Mouse (Mus musculus) liver, embryonic 15.5 days (tissue): ENCODE data around the gene Abhd4. TPM values are rescaled to one million over a fixed set of nuclear protein-coding genes. Genes with fewer than 3 reads are reported as not detected.

Experiments
- ATAC-seq: fragments of 200-750 bp; cut with Nextera tagmentation; 2 replicates; pipeline ENCODE4 v1.8.0; 2017; ENCODE audit warnings: moderate number of reproducible peaks, mild to moderate bottlenecking, moderate library complexity; ENCODE audit not compliant: insufficient read depth
- H3K27ac ChIP-seq: fragments of 300-500 bp; sonication (generic); replicated peaks from 2 replicates; pipeline ENCODE4 v1.5.1; 2015; ENCODE audit warnings: mild to moderate bottlenecking, inconsistent platforms
- H3K27me3 ChIP-seq: fragments of 300-500 bp; sonication (generic); 2 replicates; pipeline ENCODE4 v1.6.1; 2015; ENCODE audit warnings: mild to moderate bottlenecking, inconsistent platforms
- H3K36me3 ChIP-seq: fragments of 300-500 bp; sonication (generic); replicated peaks from 2 replicates; pipeline ENCODE4 v1.6.1; 2015; ENCODE audit warnings: moderate library complexity, mild to moderate bottlenecking, inconsistent platforms
- H3K4me1 ChIP-seq: fragments of 300-500 bp; sonication (generic); replicated peaks from 2 replicates; pipeline ENCODE4 v1.6.1; 2015; ENCODE audit warnings: inconsistent platforms
- H3K4me2 ChIP-seq: fragments of 300-500 bp; sonication (generic); 2 replicates; pipeline ENCODE4 v1.6.1; 2015; ENCODE audit warnings: moderate library complexity, mild to moderate bottlenecking, inconsistent platforms
- H3K4me3 ChIP-seq: fragments of 300-500 bp; sonication (generic); replicated peaks from 2 replicates; pipeline ENCODE4 v1.5.1; 2015; ENCODE audit warnings: mild to moderate bottlenecking, inconsistent platforms
- H3K9ac ChIP-seq: fragments of 300-500 bp; sonication (generic); 2 replicates; pipeline ENCODE4 v1.6.1; 2015; ENCODE audit warnings: moderate library complexity, mild to moderate bottlenecking, inconsistent platforms
- H3K9me3 ChIP-seq: fragments of 300-500 bp; sonication (generic); replicated peaks from 2 replicates; pipeline ENCODE4 v1.6.1; 2016; ENCODE audit warnings: inconsistent platforms
- WGBS: fragments of 180-500 bp; shearing (Covaris S2); methylation state at CpG from one replicate; pipeline ENCODE4 v1.1.7; 2015; ENCODE audit warnings: mixed read lengths; ENCODE audit not compliant: insufficient replicate concordance; 5-methylcytosine and 5-hydroxymethylcytosine counted together
- polyA plus RNA-seq: library from polyadenylated mRNA; unstranded; fragments of >200 nt; fragmentation: Nextera tagmentation; extraction: Ambion mirVana; gene quantifications from 2 replicates; pipeline ENCODE4 v1.2.1, GENCODE M21; 2015

Gene Abhd4
- polyA plus RNA-seq, 1 experiment from 2014 or later: 19.0 TPM

GRCm38 (mm10) chr14:54211755-54212154 is 42.2 kb upstream of the Abhd4 start:
- no peak for ATAC-seq
- H3K4me2 ChIP-seq: no peak overlapping the region
- no peaks in the 10 kb centered on the region for H3K36me3 ChIP-seq
- peaks cover 13% of the 10 kb centered on the region for H3K4me1 ChIP-seq
- no peak overlapping the region for H3K27ac ChIP-seq
- WGBS: 61% methylated on average over 5 of the region's 5 CpGs
- H3K4me3 ChIP-seq: no peak overlapping the region
- H3K27me3 ChIP-seq: peaks cover 13% of the 10 kb centered on the region; the same call in 1 of the 2 replicates
- no peak overlapping the region for H3K9ac ChIP-seq
- no peaks in the 10 kb centered on the region for H3K9me3 ChIP-seq

- no peak overlapping the region for H3K4me2 ChIP-seq
- no peak overlapping the region for H3K9ac ChIP-seq
- WGBS: 65% methylated on average over 2 of the region's 2 CpGs
- ATAC-seq: no peak
- peaks cover 15% of the 10 kb centered on the region for H3K27me3 ChIP-seq
- H3K27ac ChIP-seq: no peak overlapping the region
- no peaks in the 10 kb centered on the region for H3K36me3 ChIP-seq
- H3K4me3 ChIP-seq: no peak overlapping the region
- no peaks in the 10 kb centered on the region for H3K9me3 ChIP-seq
- no peaks in the 10 kb centered on the region for H3K4me1 ChIP-seq
Measured at GRCm38 (mm10) chr14:54213734-54214133, 40.3 kb upstream of the Abhd4 start.

DNA sequence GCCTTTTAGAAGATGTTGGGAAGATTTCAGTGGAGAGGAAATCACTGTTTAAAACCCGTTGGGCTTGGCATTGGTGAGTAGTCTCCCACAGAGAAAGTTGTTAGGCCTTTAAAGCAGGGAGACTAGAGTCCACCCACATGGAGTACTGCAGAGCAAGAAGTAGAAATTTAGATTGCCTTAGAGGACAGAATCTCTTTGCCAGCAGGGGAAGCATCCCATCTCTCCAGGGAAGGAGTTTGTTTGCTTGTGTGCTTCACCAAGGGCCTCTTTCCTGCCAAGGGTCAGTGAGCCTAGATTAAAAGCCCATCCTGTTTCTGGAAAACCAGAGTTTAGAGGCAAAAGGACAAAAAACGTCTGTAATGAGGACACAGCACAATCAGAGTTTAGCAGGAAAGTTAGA is 39.5 kb upstream of the Abhd4 start:
- Histone ChIP-seq H3K27ac (no peak overlapping the region), H3K27me3 (peaks cover 23% of the 10 kb centered on the region), H3K4me2 (no peak overlapping the region), H3K36me3 (no peaks in the 10 kb centered on the region), H3K9me3 (no peaks in the 10 kb centered on the region), H3K9ac (no peak overlapping the region), H3K4me1 (no peaks in the 10 kb centered on the region), H3K4me3 (no peak overlapping the region)
- no peak for ATAC-seq
- WGBS: 36% methylated on average over 2 of the region's 2 CpGs

DNA sequence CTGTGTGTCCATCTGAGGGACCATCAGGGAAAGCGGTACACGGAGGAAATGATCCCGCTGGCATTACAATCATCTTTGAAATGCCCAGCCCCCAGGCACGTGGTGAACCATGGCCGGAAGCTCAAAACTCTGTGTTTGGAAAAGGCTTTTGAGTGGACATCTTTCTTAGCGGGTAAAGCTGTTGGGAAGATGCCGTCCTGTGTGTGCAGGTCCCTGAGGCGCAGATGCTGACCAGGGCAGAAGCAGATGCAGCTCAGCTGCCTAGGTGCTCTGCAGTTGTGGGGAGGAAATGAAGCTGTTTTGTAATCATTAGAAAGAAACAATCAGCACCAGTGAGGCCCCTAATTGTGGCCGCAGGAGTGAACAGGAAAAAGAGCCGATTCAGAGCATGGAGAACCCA is 39.1 kb upstream of the Abhd4 start:
- H3K36me3 ChIP-seq: no peaks in the 10 kb centered on the region
- no peak overlapping the region for H3K4me3 ChIP-seq
- no peak overlapping the region for H3K4me2 ChIP-seq
- H3K27me3 ChIP-seq: peaks cover 23% of the 10 kb centered on the region
- WGBS: 56% methylated on average over 10 of the region's 10 CpGs
- H3K27ac ChIP-seq: no peak overlapping the region
- H3K9ac ChIP-seq: no peak overlapping the region
- no peak for ATAC-seq
- H3K9me3 ChIP-seq: no peaks in the 10 kb centered on the region
- H3K4me1 ChIP-seq: no peaks in the 10 kb centered on the region

- ATAC-seq: no peak
- H3K27ac ChIP-seq: no peak overlapping the region
- peaks cover 8% of the 10 kb centered on the region for H3K4me1 ChIP-seq
- H3K4me3 ChIP-seq: no peak overlapping the region
- H3K4me2 ChIP-seq: no peak overlapping the region
- no peaks in the 10 kb centered on the region for H3K9me3 ChIP-seq
- no peak overlapping the region for H3K9ac ChIP-seq
- WGBS: 65% methylated on average over 7 of the region's 7 CpGs
- H3K27me3 ChIP-seq: peaks cover 23% of the 10 kb centered on the region
- H3K36me3 ChIP-seq: no peaks in the 10 kb centered on the region
Measured at GRCm38 (mm10) chr14:54216126-54216525, 37.9 kb upstream of the Abhd4 start.

- ATAC-seq: no peak
- Histone ChIP-seq H3K4me3 (no peak overlapping the region), H3K9ac (no peak overlapping the region), H3K4me2 (no peak overlapping the region), H3K4me1 (peaks cover 26% of the 10 kb centered on the region), H3K27ac (no peak overlapping the region), H3K27me3 (peaks cover 23% of the 10 kb centered on the region), H3K9me3 (no peaks in the 10 kb centered on the region), H3K36me3 (no peaks in the 10 kb centered on the region)
- WGBS: 46% methylated on average over 1 of the region's 1 CpGs
Measured at GRCm38 (mm10) chr14:54218233-54218632, 35.8 kb upstream of the Abhd4 start.

DNA sequence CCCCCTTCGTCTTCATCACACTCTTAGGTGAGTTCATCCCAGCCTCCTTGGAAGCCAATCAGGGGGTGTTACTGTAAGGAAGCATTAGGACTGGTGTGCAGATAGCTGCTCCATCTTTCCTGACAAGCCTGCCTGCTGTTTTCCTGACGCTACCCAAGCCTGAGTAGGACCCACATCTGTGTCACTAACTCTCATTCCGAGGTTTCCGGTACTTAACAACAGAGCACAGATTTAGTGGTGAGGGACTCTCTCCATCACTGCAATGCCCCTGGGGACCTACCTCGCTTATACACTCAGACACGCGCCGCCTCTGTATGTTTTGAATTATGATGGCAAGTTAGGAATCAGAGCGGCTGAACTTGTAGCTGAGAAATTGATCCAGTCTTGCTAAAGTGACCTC is 35.3 kb upstream of the Abhd4 start:
- H3K9me3 ChIP-seq: no peaks in the 10 kb centered on the region
- H3K4me3 ChIP-seq: no peak overlapping the region
- no peak for ATAC-seq
- peaks cover 19% of the 10 kb centered on the region for H3K27me3 ChIP-seq
- no peak overlapping the region for H3K4me2 ChIP-seq
- no peak overlapping the region for H3K9ac ChIP-seq
- H3K4me1 ChIP-seq: peaks cover 26% of the 10 kb centered on the region
- H3K27ac ChIP-seq: no peak overlapping the region
- H3K36me3 ChIP-seq: no peaks in the 10 kb centered on the region
- WGBS: 67% methylated on average over 9 of the region's 9 CpGs

DNA sequence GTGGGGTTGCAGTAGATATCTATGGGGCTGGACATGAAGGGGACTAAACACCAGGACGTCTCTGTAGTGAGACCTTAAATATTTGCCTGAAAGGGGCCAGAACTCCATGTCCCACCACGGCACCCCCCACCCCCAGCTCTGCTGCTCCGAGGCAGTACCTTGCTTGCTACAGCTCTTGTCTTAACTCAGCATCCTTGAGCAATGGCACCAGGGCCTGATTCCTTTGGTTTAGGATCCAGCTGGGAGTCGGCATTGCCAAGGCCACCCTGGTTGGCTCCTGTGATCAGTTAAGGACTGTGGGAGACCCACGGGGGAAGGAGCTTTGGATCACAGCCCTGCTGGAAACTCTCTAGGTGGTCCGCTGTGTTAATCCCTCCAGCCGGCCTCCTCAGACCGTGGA is 34.7 kb upstream of the Abhd4 start:
- Histone ChIP-seq H3K9ac (no peak overlapping the region), H3K27ac (no peak overlapping the region), H3K4me2 (no peak overlapping the region), H3K36me3 (no peaks in the 10 kb centered on the region), H3K27me3 (peaks cover 17% of the 10 kb centered on the region), H3K9me3 (no peaks in the 10 kb centered on the region), H3K4me3 (no peak overlapping the region), H3K4me1 (peaks cover 26% of the 10 kb centered on the region)
- WGBS: 60% methylated on average over 8 of the region's 8 CpGs
- no peak for ATAC-seq

DNA sequence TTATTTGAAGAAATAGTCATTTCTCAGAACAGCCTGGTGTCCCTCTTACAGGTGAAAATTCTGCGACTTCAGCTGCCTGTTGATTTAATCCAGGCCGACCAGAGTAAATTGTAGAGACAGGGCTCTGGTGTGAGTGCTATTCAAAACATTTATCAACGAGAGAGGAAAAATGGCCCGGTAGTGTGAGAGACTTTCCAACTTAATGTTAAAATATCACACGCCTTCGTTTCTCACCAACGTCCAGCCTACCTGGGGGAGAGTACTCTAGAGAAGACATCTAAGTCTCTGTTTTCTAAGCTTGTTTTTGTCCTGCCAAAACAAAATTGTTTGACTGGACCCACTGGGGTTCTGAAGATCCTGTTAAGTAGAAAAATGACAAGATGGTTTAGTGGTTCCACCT is 34.1 kb upstream of the Abhd4 start:
- H3K4me3 ChIP-seq: no peak overlapping the region
- WGBS: 75% methylated on average over 7 of the region's 7 CpGs

GRCm38 (mm10) chr14:54220726-54221494 is 33.1 kb upstream of the Abhd4 start:
- Histone ChIP-seq H3K4me1 (peaks cover 30% of the 10 kb centered on the region), H3K4me3 (no peak overlapping the region), H3K27me3 (peaks cover 13% of the 10 kb centered on the region), H3K4me2 (peak overlapping the region; percentile 10; the same call in 1 of the 2 replicates), H3K9me3 (no peaks in the 10 kb centered on the region), H3K36me3 (no peaks in the 10 kb centered on the region), H3K27ac (no peak overlapping the region), H3K9ac (no peak overlapping the region; the same call in 1 of the 2 replicates)
- WGBS: 43% methylated on average over 8 of the region's 8 CpGs
- peak; percentile 19; the same call in 1 of the 2 replicates for ATAC-seq

More for the DNA sequence above, 34.1 kb upstream of the Abhd4 start:
- Histone ChIP-seq H3K27ac (no peak overlapping the region), H3K9ac (no peak overlapping the region), H3K4me1 (peaks cover 26% of the 10 kb centered on the region), H3K27me3 (peaks cover 13% of the 10 kb centered on the region), H3K36me3 (no peaks in the 10 kb centered on the region), H3K4me2 (no peak overlapping the region), H3K9me3 (no peaks in the 10 kb centered on the region)
- ATAC-seq: no peak

GRCm38 (mm10) chr14:54221641-54222040 is 32.3 kb upstream of the Abhd4 start:
- 88% methylated on average over 6 of the region's 6 CpGs for WGBS
- Histone ChIP-seq H3K4me3 (no peak overlapping the region), H3K9me3 (no peaks in the 10 kb centered on the region), H3K9ac (no peak overlapping the region), H3K27ac (no peak overlapping the region), H3K27me3 (peaks cover 14% of the 10 kb centered on the region), H3K4me1 (peaks cover 32% of the 10 kb centered on the region), H3K4me2 (no peak overlapping the region), H3K36me3 (no peaks in the 10 kb centered on the region)
- ATAC-seq: no peak

- H3K4me2 ChIP-seq: no peak overlapping the region
- H3K27me3 ChIP-seq: peaks cover 14% of the 10 kb centered on the region
- no peak overlapping the region for H3K4me3 ChIP-seq
- WGBS: 48% methylated on average over 8 of the region's 8 CpGs
- H3K27ac ChIP-seq: no peak overlapping the region
- no peak for ATAC-seq
- peaks cover 39% of the 10 kb centered on the region for H3K4me1 ChIP-seq
- no peaks in the 10 kb centered on the region for H3K36me3 ChIP-seq
- H3K9me3 ChIP-seq: no peaks in the 10 kb centered on the region
- no peak overlapping the region for H3K9ac ChIP-seq
Measured at GRCm38 (mm10) chr14:54222289-54222727, 31.7 kb upstream of the Abhd4 start.
